Mouse (Mus musculus) stomach, embryonic 14.5 days (tissue): ENCODE data around the gene Gpx3. TPM values are rescaled to one million over a fixed set of nuclear protein-coding genes. Genes with fewer than 3 reads are reported as not detected.

ENCODE experiments used
- ATAC-seq: fragments of 200-750 bp; cut with Nextera tagmentation; 2 replicates; pipeline ENCODE4 v1.8.0; 2017; ENCODE audit warnings: low read depth, moderate TSS enrichment; ENCODE audit not compliant: insufficient number of reproducible peaks, insufficient read depth, low FRiP score
- H3K27ac ChIP-seq: fragments of 300-500 bp; sonication (generic); 2 replicates; pipeline ENCODE4 v1.5.1; 2014; ENCODE audit warnings: mild to moderate bottlenecking, low read length, moderate library complexity, mixed read lengths
- H3K27me3 ChIP-seq: fragments of 300-500 bp; sonication (generic); 2 replicates; pipeline ENCODE4 v1.6.1; 2014; ENCODE audit warnings: low read length, control low read depth, mixed read lengths; ENCODE audit not compliant: control insufficient read depth, insufficient read depth
- H3K36me3 ChIP-seq: fragments of 300-500 bp; sonication (generic); 2 replicates; pipeline ENCODE4 v1.6.1; 2014; ENCODE audit warnings: mild to moderate bottlenecking, control low read depth, low read length, moderate library complexity, mixed read lengths; ENCODE audit not compliant: control insufficient read depth, insufficient read depth
- H3K4me1 ChIP-seq: fragments of 300-500 bp; sonication (generic); 2 replicates; pipeline ENCODE4 v1.6.1; 2014; ENCODE audit warnings: low read length, control low read depth, mixed read lengths; ENCODE audit not compliant: control insufficient read depth, insufficient read depth
- H3K4me2 ChIP-seq: fragments of 300-500 bp; sonication (generic); replicated peaks from 2 replicates; pipeline ENCODE4 v1.6.1; 2014; ENCODE audit warnings: low read depth, low read length, control low read depth
- H3K4me3 ChIP-seq: fragments of 300-500 bp; sonication (generic); 2 replicates; pipeline ENCODE4 v1.5.1; 2014; ENCODE audit warnings: low read depth, low read length, control low read depth
- H3K9ac ChIP-seq: fragments of 300-500 bp; sonication (generic); replicated peaks from 2 replicates; pipeline ENCODE4 v1.6.1; 2014; ENCODE audit warnings: low read depth, mild to moderate bottlenecking, control low read depth, low read length, moderate library complexity, mixed read lengths
- H3K9me3 ChIP-seq: fragments of 300-500 bp; sonication (generic); 2 replicates; pipeline ENCODE4 v1.6.1; 2016; ENCODE audit warnings: low read depth, low read length, control low read depth; ENCODE audit not compliant: control insufficient read depth
- WGBS: fragments of 180-500 bp; shearing (Covaris S2); extraction: QIAGEN DNeasy Blood & Tissue Kit; methylation state at CpG from one replicate; pipeline ENCODE4 v1.1.7; 2014; 5-methylcytosine and 5-hydroxymethylcytosine counted together
- polyA plus RNA-seq: library from polyadenylated mRNA; unstranded; fragments of >200 nt; fragmentation: Nextera tagmentation; extraction: Ambion mirVana; gene quantifications from 2 replicates; pipeline ENCODE4 v1.2.1, GENCODE M21; 2014

Gpx3 gene
- polyA plus RNA-seq, 1 experiment from 2014 or later, result 202 TPM

GRCm38 (mm10) chr11:54911671-54912502 lies 9.6 kb downstream of the Gpx3 start:
- no peaks in the 10 kb centered on the region for H3K4me1 ChIP-seq
- peaks cover 38% of the 10 kb centered on the region for H3K36me3 ChIP-seq
- H3K9ac ChIP-seq, result no peak overlapping the region
- ATAC-seq, result no peak
- no peaks in the 10 kb centered on the region for H3K27me3 ChIP-seq
- 73% methylated on average over 7 of the region's 7 CpGs for WGBS
- H3K4me3 ChIP-seq, result no peak overlapping the region
- no peak overlapping the region for H3K4me2 ChIP-seq
- H3K27ac ChIP-seq, result no peak overlapping the region
- no peaks in the 10 kb centered on the region for H3K9me3 ChIP-seq

GRCm38 (mm10) chr11:54912503-54913316 lies 10.5 kb downstream of the Gpx3 start:
- no peak overlapping the region for H3K9ac ChIP-seq
- H3K4me1 ChIP-seq, result no peaks in the 10 kb centered on the region
- no peaks in the 10 kb centered on the region for H3K9me3 ChIP-seq
- H3K27ac ChIP-seq, result no peak overlapping the region
- peaks cover 46% of the 10 kb centered on the region for H3K36me3 ChIP-seq
- H3K4me2 ChIP-seq, result no peak overlapping the region
- ATAC-seq, result no peak
- no peaks in the 10 kb centered on the region for H3K27me3 ChIP-seq
- H3K4me3 ChIP-seq, result no peak overlapping the region
- WGBS, result 83% methylated on average over 9 of the region's 9 CpGs

- ATAC-seq, result no peak
- H3K4me2 ChIP-seq, result no peak overlapping the region
- no peaks in the 10 kb centered on the region for H3K9me3 ChIP-seq
- H3K27me3 ChIP-seq, result no peaks in the 10 kb centered on the region
- no peak overlapping the region for H3K4me3 ChIP-seq
- no peak overlapping the region for H3K9ac ChIP-seq
- peaks cover 52% of the 10 kb centered on the region for H3K36me3 ChIP-seq
- 93% methylated on average over 5 of the region's 5 CpGs for WGBS
- H3K27ac ChIP-seq, result no peak overlapping the region
- no peaks in the 10 kb centered on the region for H3K4me1 ChIP-seq
Observed at GRCm38 (mm10) chr11:54913841-54914240, 11.6 kb downstream of the Gpx3 start.

- Histone ChIP-seq H3K9me3 (no peaks in the 10 kb centered on the region), H3K36me3 (peaks cover 43% of the 10 kb centered on the region), H3K4me3 (no peak overlapping the region), H3K27ac (no peak overlapping the region), H3K27me3 (no peaks in the 10 kb centered on the region), H3K4me2 (no peak overlapping the region), H3K9ac (no peak overlapping the region), H3K4me1 (no peaks in the 10 kb centered on the region)
- 92% methylated on average over 7 of the region's 7 CpGs for WGBS
- ATAC-seq, result no peak
Observed at GRCm38 (mm10) chr11:54917461-54917860, 15.2 kb downstream of the Gpx3 start.

GRCm38 (mm10) chr11:54918273-54918672 lies 16.0 kb downstream of the Gpx3 start:
- Histone ChIP-seq H3K27me3 (no peaks in the 10 kb centered on the region), H3K9me3 (no peaks in the 10 kb centered on the region), H3K36me3 (peaks cover 50% of the 10 kb centered on the region), H3K27ac (no peak overlapping the region), H3K4me2 (no peak overlapping the region), H3K4me1 (no peaks in the 10 kb centered on the region), H3K9ac (no peak overlapping the region), H3K4me3 (no peak overlapping the region)
- ATAC-seq, result no peak
- 89% methylated on average over 4 of the region's 4 CpGs for WGBS

- Histone ChIP-seq H3K4me3 (no peak overlapping the region), H3K36me3 (peaks cover 45% of the 10 kb centered on the region), H3K9ac (no peak overlapping the region), H3K27ac (no peak overlapping the region), H3K9me3 (no peaks in the 10 kb centered on the region), H3K4me1 (no peaks in the 10 kb centered on the region), H3K4me2 (no peak overlapping the region), H3K27me3 (no peaks in the 10 kb centered on the region)
- 54% methylated on average over 11 of the region's 11 CpGs for WGBS
- ATAC-seq, result no peak
Observed at GRCm38 (mm10) chr11:54920127-54920972, 18.1 kb downstream of the Gpx3 start.

- WGBS, result 54% methylated on average over 6 of the region's 6 CpGs
- no peaks in the 10 kb centered on the region for H3K4me1 ChIP-seq
- no peak overlapping the region for H3K9ac ChIP-seq
- no peak overlapping the region for H3K4me3 ChIP-seq
- H3K36me3 ChIP-seq, result peaks cover 49% of the 10 kb centered on the region
- no peak for ATAC-seq
- H3K27me3 ChIP-seq, result no peaks in the 10 kb centered on the region
- no peak overlapping the region; the same call in 1 of the 2 replicates for H3K27ac ChIP-seq
- no peaks in the 10 kb centered on the region for H3K9me3 ChIP-seq
- H3K4me2 ChIP-seq, result no peak overlapping the region
Observed at GRCm38 (mm10) chr11:54920973-54921580, 18.8 kb downstream of the Gpx3 start.

- Histone ChIP-seq H3K4me2 (no peak overlapping the region), H3K36me3 (peaks cover 50% of the 10 kb centered on the region), H3K27ac (no peak overlapping the region), H3K9me3 (no peaks in the 10 kb centered on the region), H3K9ac (no peak overlapping the region), H3K4me1 (no peaks in the 10 kb centered on the region), H3K4me3 (no peak overlapping the region), H3K27me3 (no peaks in the 10 kb centered on the region)
- ATAC-seq, result 0 out of 2 replicates have a peak, but pooled peaks have one; percentile 37
- 39% methylated on average over 7 of the region's 7 CpGs for WGBS
Observed at GRCm38 (mm10) chr11:54921798-54922197, 19.5 kb downstream of the Gpx3 start.
